Mouse (Mus musculus) lung, embryonic 14.5 days (tissue): Measurements from ENCODE around the gene Adgrb3. TPM values are rescaled to one million over a fixed set of nuclear protein-coding genes. Genes with fewer than 3 reads are reported as not detected.
"Not testable (repeated sequence)": the region's sequence is repeated elsewhere in the genome, so short reads cannot be mapped to it uniquely, and the experiment has no call there.

Source experiments
- ATAC-seq: fragments of 200-750 bp; cut with Nextera tagmentation; 2 replicates; pipeline ENCODE4 v1.8.0; 2017; ENCODE audit warnings: mild to moderate bottlenecking, moderate TSS enrichment, moderate library complexity; ENCODE audit not compliant: insufficient read depth
- DNase-seq: peaks from one replicate; pipeline ENCODE4 v3.0.0-alpha.2; 2015
- H3K27ac ChIP-seq: fragments of 300-500 bp; sonication (generic); 2 replicates; pipeline ENCODE4 v1.5.1; 2014; ENCODE audit warnings: low read depth, mild to moderate bottlenecking, moderate library complexity
- H3K27me3 ChIP-seq: fragments of 300-500 bp; sonication (generic); 2 replicates; pipeline ENCODE4 v1.6.1; 2014; ENCODE audit warnings: low read length, control low read depth; ENCODE audit not compliant: insufficient read depth
- H3K36me3 ChIP-seq: fragments of 300-500 bp; sonication (generic); 2 replicates; pipeline ENCODE4 v1.6.1; 2014; ENCODE audit warnings: control low read depth; ENCODE audit not compliant: insufficient read depth
- H3K4me1 ChIP-seq: fragments of 300-500 bp; sonication (generic); 2 replicates; pipeline ENCODE4 v1.6.1; 2014; ENCODE audit warnings: antibody characterized with exemption, control low read depth; ENCODE audit not compliant: insufficient read depth
- H3K4me2 ChIP-seq: fragments of 300-500 bp; sonication (generic); 2 replicates; pipeline ENCODE4 v1.6.1; 2014; ENCODE audit warnings: mild to moderate bottlenecking
- H3K4me3 ChIP-seq: fragments of 300-500 bp; sonication (generic); 2 replicates; pipeline ENCODE4 v1.5.1; 2014; ENCODE audit warnings: low read depth, low read length
- H3K9ac ChIP-seq: fragments of 300-500 bp; sonication (generic); 2 replicates; pipeline ENCODE4 v1.6.1; 2014
- H3K9me3 ChIP-seq: fragments of 300-500 bp; sonication (generic); 2 replicates; pipeline ENCODE4 v1.6.1; 2016; ENCODE audit warnings: low read depth, low read length, control low read depth
- CTCF ChIP-seq: IDR thresholded peaks from 2 replicates; pipeline ENCODE4 v1.5.1; 2016; ENCODE audit warnings: antibody characterized with exemption, low read depth
- WGBS: fragments of 180-500 bp; shearing (Covaris S2); extraction: QIAGEN DNeasy Blood & Tissue Kit; methylation state at CpG from one replicate; pipeline ENCODE4 v1.1.7; 2014; 5-methylcytosine and 5-hydroxymethylcytosine counted together
- polyA plus RNA-seq: library from polyadenylated mRNA; unstranded; fragments of >200 nt; fragmentation: Nextera tagmentation; extraction: Ambion mirVana; gene quantifications from 2 replicates; pipeline ENCODE4 v1.2.1, GENCODE M21; 2014

The Adgrb3 gene
- polyA plus RNA-seq, 1 experiment from 2014 or later = 0.74 TPM

GRCm38 (mm10) chr1:25474469-25474868, 355.0 kb downstream of the Adgrb3 start:
- ATAC-seq = peak; percentile 52; the same call in 1 of the 2 replicates

GRCm38 (mm10) chr1:25471612-25472011, 357.9 kb downstream of the Adgrb3 start:
- not testable (repeated sequence) for ATAC-seq, H3K36me3 ChIP-seq, H3K4me3 ChIP-seq, H3K4me2 ChIP-seq, H3K9ac ChIP-seq, H3K4me1 ChIP-seq, H3K9me3 ChIP-seq, H3K27ac ChIP-seq, H3K27me3 ChIP-seq
- TF ChIP-seq CTCF = peak; percentile 40
- WGBS = 43% methylated on average over 2 of the region's 2 CpGs
- DNase-seq = peak; percentile 11

More at GRCm38 (mm10) chr1:25474469-25474868, 355.0 kb downstream of the Adgrb3 start:
- Histone ChIP-seq H3K4me3 (no peak overlapping the region), H3K27me3 (no peaks in the 10 kb centered on the region), H3K9ac (no peak overlapping the region), H3K9me3 (no peaks in the 10 kb centered on the region), H3K27ac (no peak overlapping the region), H3K4me2 (no peak overlapping the region), H3K36me3 (no peaks in the 10 kb centered on the region), H3K4me1 (no peaks in the 10 kb centered on the region)
- DNase-seq = peak; percentile 84
- 57% methylated on average over 11 of the region's 11 CpGs for WGBS
- no peak for TF ChIP-seq CTCF

- no peak for ATAC-seq
- no peaks in the 10 kb centered on the region for H3K9me3 ChIP-seq
- H3K9ac ChIP-seq = no peak overlapping the region
- WGBS = 45% methylated on average over 1 of the region's 1 CpGs
- no peak overlapping the region for H3K4me3 ChIP-seq
- no peak for TF ChIP-seq CTCF
- no peaks in the 10 kb centered on the region for H3K36me3 ChIP-seq
- DNase-seq = no peak
- H3K4me2 ChIP-seq = no peak overlapping the region
- H3K27ac ChIP-seq = no peak overlapping the region
- no peaks in the 10 kb centered on the region for H3K4me1 ChIP-seq
- no peaks in the 10 kb centered on the region for H3K27me3 ChIP-seq
Observed at GRCm38 (mm10) chr1:25462612-25463011, 366.9 kb downstream of the Adgrb3 start.

GRCm38 (mm10) chr1:25435506-25435905, 394.0 kb downstream of the Adgrb3 start:
- no peaks in the 10 kb centered on the region for H3K27me3 ChIP-seq
- no peaks in the 10 kb centered on the region for H3K36me3 ChIP-seq
- ATAC-seq (no peak), DNase-seq (peak; percentile 26)
- no peak overlapping the region for H3K27ac ChIP-seq
- H3K4me3 ChIP-seq = no peak overlapping the region
- no peak overlapping the region for H3K4me2 ChIP-seq
- no peak for TF ChIP-seq CTCF
- WGBS = 44% methylated on average over 2 of the region's 2 CpGs
- no peaks in the 10 kb centered on the region for H3K9me3 ChIP-seq
- no peaks in the 10 kb centered on the region for H3K4me1 ChIP-seq
- H3K9ac ChIP-seq = no peak overlapping the region

- Histone ChIP-seq H3K36me3 (no peaks in the 10 kb centered on the region), H3K9ac (no peak overlapping the region), H3K27ac (no peak overlapping the region), H3K4me1 (no peaks in the 10 kb centered on the region), H3K4me3 (no peak overlapping the region), H3K9me3 (no peaks in the 10 kb centered on the region), H3K4me2 (no peak overlapping the region), H3K27me3 (no peaks in the 10 kb centered on the region)
- ATAC-seq = no peak
- no peak for TF ChIP-seq CTCF
- DNase-seq = peak; percentile 24
- WGBS = 57% methylated on average over 16 of the region's 16 CpGs
Observed at GRCm38 (mm10) chr1:25430219-25430862, 399.2 kb downstream of the Adgrb3 start.

- peak; percentile 50 for DNase-seq
- WGBS = 84% methylated on average over 2 of the region's 2 CpGs
- ATAC-seq = no peak
Observed at GRCm38 (mm10) chr1:25420701-25421100, 408.8 kb downstream of the Adgrb3 start.

GRCm38 (mm10) chr1:25419378-25419777, 410.1 kb downstream of the Adgrb3 start:
- H3K27ac ChIP-seq = no peak overlapping the region
- no peak overlapping the region for H3K4me2 ChIP-seq
- no peak overlapping the region for H3K4me3 ChIP-seq
- ATAC-seq (no peak), DNase-seq (no peak)
- H3K9ac ChIP-seq = no peak overlapping the region
- TF ChIP-seq CTCF = no peak
- no peaks in the 10 kb centered on the region for H3K27me3 ChIP-seq
- no peaks in the 10 kb centered on the region for H3K4me1 ChIP-seq
- H3K9me3 ChIP-seq = no peaks in the 10 kb centered on the region
- no peaks in the 10 kb centered on the region for H3K36me3 ChIP-seq

More at GRCm38 (mm10) chr1:25420701-25421100, 408.8 kb downstream of the Adgrb3 start:
- Histone ChIP-seq H3K4me2 (no peak overlapping the region), H3K36me3 (no peaks in the 10 kb centered on the region), H3K9ac (no peak overlapping the region), H3K27me3 (no peaks in the 10 kb centered on the region), H3K27ac (no peak overlapping the region), H3K4me1 (no peaks in the 10 kb centered on the region), H3K4me3 (no peak overlapping the region), H3K9me3 (no peaks in the 10 kb centered on the region)
- TF ChIP-seq CTCF = no peak
